Mouse (Mus musculus): ENCODE results near the gene Stxbp1. TPM values are rescaled to one million over a fixed set of nuclear protein-coding genes. Genes with fewer than 3 reads are reported as not detected.
A peak's percentile ranks its signal among the peaks of the same experiment; 100 is the strongest.

Stxbp1 gene
- polyA plus RNA-seq, 1 experiment from 2014 or later = 16.2 TPM

DNA sequence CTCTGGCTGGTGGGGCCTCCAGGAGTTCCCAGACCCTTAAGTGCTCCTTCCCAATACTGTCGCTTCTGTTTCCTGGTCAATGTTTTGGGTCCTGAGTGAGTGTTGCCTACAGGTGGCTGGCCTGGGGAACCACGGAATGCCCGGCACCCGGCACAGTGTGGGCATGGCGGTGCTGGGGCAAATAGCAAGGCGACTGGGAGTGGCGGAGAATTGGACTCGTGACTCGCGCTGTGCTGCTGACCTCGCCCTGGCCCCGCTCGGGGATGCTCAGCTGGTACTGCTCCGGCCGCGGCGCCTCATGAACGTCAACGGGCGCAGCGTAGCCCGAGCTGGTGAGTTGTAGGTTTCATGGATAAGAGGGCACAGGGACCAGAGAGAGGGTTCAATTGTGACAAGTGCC, 70.9 kb downstream of the Stxbp1 start:
- H3K9ac ChIP-seq (ENCODE audit: low read depth, low read length) = peak overlapping the region; percentile 50; the same call in 1 of the 2 replicates
- ATAC-seq (ENCODE audit: low FRiP score, low TSS enrichment) = no peak
- H3K4me2 ChIP-seq (replicated peaks; ENCODE audit: low read depth, low read length) = peak overlapping the region; percentile 88
- peaks cover 6% of the 10 kb centered on the region; the same call in 1 of the 2 replicates for H3K4me1 ChIP-seq (ENCODE audit: control insufficient read depth, insufficient read depth, low read length)
- peak overlapping the region; percentile 61 for H3K4me3 ChIP-seq (ENCODE audit: low read length)
- no peak overlapping the region for H3K27ac ChIP-seq (ENCODE audit: low read depth, low read length)
- WGBS = 17% methylated on average over 22 of the region's 22 CpGs
- H3K27me3 ChIP-seq (ENCODE audit: control insufficient read depth, insufficient read depth, low read length) = no peaks in the 10 kb centered on the region
- H3K36me3 ChIP-seq (ENCODE audit: control insufficient read depth, insufficient read depth, low read length) = no peaks in the 10 kb centered on the region
- H3K9me3 ChIP-seq (ENCODE audit: control insufficient read depth, low read length) = no peaks in the 10 kb centered on the region

DNA sequence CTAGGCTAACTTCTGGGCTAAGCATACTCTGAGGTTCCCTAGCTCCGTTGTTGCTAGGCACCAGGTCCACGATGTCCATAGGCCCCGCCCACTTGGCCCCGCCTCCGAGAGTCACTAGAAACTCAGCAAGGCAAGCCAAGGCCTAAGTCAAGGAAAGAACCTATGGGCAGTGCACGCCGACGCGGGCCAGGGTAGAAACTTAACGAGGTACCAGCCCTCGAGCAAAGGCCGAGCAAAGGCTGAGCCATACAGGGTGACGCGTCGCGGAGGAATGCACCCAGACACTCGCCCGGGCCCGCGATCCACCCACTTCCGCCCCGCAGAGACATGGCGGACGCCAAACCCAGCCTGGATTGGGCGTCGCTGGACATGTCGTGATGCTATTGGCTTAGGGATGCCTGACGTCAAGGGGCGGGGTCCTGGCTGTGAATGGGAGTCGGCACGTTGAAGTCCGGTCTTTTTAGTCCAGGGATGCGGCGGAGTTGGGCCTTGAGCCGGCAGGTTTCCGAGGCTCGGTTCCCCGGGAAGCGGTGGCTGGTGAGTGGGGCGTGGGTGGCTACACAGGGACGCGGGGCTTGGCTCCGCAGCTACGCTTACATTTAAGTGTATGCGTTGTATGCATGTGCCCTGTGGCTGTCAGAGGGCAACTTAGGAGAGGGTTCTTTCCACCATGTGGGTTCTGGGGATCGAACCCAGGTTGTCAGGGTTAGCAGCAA, 71.5 kb downstream of the Stxbp1 start, which contains the start of the genes Ttc16 and Ptrh1:
Gene Ttc16, minus strand, starts transcription at position 275 of the 716 bp plus-strand sequence.
Gene Ptrh1, plus strand, starts transcription at position 428 of the 716 bp plus-strand sequence.
- Histone ChIP-seq H3K27me3 (ENCODE audit: control insufficient read depth, insufficient read depth, low read length) (no peaks in the 10 kb centered on the region), H3K4me3 (ENCODE audit: low read length) (peak within 1 kb of the TSS; percentile 61), H3K9me3 (ENCODE audit: control insufficient read depth, low read length) (no peaks in the 10 kb centered on the region), H3K9ac (ENCODE audit: low read depth, low read length) (peak within 1 kb of the TSS; percentile 50), H3K4me1 (ENCODE audit: control insufficient read depth, insufficient read depth, low read length) (peaks cover 6% of the 10 kb centered on the region; the same call in 1 of the 2 replicates), H3K36me3 (ENCODE audit: control insufficient read depth, insufficient read depth, low read length) (no peaks in the 10 kb centered on the region), H3K4me2 (replicated peaks; ENCODE audit: low read depth, low read length) (peak within 1 kb of the TSS; percentile 88), H3K27ac (ENCODE audit: low read depth, low read length) (no peak within 1 kb of the TSS)
- under 1% methylated on average over 46 of the region's 46 CpGs for WGBS
- ATAC-seq (ENCODE audit: low FRiP score, low TSS enrichment) = peak; percentile 96

DNA sequence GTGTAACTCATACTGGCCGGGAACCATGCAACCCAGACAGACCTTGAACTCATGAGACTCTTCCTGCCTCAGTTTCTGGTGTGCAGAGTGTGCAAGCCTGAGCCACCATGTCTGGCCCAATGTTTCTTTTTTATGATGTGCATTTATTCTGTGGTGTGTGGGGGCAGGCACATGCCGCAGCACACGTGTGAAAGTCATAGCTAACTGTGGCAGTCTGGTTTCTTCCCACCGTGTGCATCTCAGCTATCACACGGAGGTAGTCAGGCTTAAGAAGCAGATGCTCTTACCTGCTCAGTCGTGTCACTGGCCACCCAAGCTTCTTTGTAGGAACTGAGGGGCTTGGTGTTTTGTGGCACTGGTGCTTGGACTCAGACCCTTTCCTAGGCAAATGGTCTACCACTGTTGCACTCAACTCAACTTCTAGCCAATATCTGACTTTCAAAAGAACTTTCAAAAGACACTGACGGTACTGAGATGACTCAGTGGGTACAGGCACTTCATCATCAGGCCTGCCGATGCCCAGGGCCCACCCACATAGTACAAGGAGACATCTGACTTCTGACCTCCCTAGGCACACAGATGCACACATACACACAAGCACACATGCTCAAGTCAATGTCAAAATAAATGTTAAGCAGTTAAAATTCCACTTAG, 74.3 kb downstream of the Stxbp1 start:
- 78% methylated on average over 8 of the region's 8 CpGs for WGBS
- Histone ChIP-seq H3K4me2 (replicated peaks; ENCODE audit: low read depth, low read length) (no peak overlapping the region), H3K27ac (ENCODE audit: low read depth, low read length) (no peak overlapping the region), H3K9ac (ENCODE audit: low read depth, low read length) (no peak overlapping the region), H3K27me3 (ENCODE audit: control insufficient read depth, insufficient read depth, low read length) (no peaks in the 10 kb centered on the region), H3K4me3 (ENCODE audit: low read length) (no peak overlapping the region), H3K9me3 (ENCODE audit: control insufficient read depth, low read length) (no peaks in the 10 kb centered on the region), H3K36me3 (ENCODE audit: control insufficient read depth, insufficient read depth, low read length) (no peaks in the 10 kb centered on the region), H3K4me1 (ENCODE audit: control insufficient read depth, insufficient read depth, low read length) (peaks cover 6% of the 10 kb centered on the region; the same call in 1 of the 2 replicates)
- ATAC-seq (ENCODE audit: low FRiP score, low TSS enrichment) = no peak

DNA sequence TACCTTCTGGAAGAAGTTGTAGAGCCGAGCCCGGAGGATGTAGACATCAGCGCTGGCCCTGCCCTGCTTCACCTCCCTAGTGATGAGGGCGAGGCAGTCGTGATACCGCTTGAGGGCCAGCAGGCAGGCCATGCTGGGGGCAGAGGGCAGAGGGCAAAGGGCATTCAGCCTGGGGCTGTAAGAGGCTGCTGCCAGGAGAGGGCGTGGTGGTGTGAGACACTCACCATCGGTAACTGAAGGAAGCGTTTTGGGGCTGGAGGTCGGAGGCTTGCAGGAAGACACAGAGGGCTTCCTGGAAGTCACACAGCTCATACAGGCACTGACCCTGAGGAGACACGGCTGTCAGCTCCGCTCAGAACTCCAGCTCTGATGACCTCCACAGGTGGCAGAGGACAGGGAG, 75.2 kb downstream of the Stxbp1 start:
- H3K4me3 ChIP-seq (ENCODE audit: low read length) = no peak overlapping the region
- no peak overlapping the region for H3K27ac ChIP-seq (ENCODE audit: low read depth, low read length)
- no peak overlapping the region for H3K9ac ChIP-seq (ENCODE audit: low read depth, low read length)
- no peaks in the 10 kb centered on the region for H3K9me3 ChIP-seq (ENCODE audit: control insufficient read depth, low read length)
- no peak for ATAC-seq (ENCODE audit: low FRiP score, low TSS enrichment)
- no peak overlapping the region for H3K4me2 ChIP-seq (replicated peaks; ENCODE audit: low read depth, low read length)
- H3K4me1 ChIP-seq (ENCODE audit: control insufficient read depth, insufficient read depth, low read length) = peaks cover 6% of the 10 kb centered on the region; the same call in 1 of the 2 replicates
- H3K27me3 ChIP-seq (ENCODE audit: control insufficient read depth, insufficient read depth, low read length) = no peaks in the 10 kb centered on the region
- 26% methylated on average over 12 of the region's 12 CpGs for WGBS
- H3K36me3 ChIP-seq (ENCODE audit: control insufficient read depth, insufficient read depth, low read length) = no peaks in the 10 kb centered on the region

DNA sequence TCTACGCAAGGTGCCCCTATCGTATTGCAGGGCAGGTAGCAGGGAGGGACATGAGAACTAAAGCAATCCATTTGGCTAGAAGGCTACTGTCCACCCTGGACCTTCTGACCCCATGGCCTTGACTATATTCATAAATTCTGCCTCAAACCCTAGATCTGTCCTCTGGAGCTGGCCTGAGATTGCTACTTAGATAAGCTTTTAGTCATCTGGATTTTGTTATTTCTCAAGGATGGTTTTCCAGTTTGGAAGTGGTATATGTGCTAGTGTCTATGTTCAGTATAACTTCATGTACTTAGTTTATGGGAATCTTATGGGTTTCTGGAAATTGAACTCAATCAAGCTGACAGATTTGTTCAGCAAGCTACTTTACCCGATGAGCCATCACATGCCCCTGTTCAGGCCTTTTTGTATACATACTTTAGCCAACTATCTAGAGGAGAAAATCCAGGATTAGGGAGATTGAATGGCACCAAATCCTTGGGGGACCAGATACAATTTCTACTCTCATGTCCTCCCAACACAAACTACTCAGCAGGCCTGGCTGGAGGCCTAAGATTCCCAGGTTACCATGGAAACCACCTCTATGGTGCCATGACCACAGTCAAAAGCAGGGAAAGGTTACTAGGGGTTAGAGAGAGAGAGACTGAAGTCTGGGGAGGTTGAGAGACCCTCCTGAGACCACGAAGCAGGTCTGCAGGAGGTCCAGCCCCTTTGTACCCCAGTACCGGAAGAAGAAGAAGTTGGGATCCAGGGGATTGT, 77.5 kb downstream of the Stxbp1 start:
- ATAC-seq (ENCODE audit: low FRiP score, low TSS enrichment) = no peak
- no peak overlapping the region for H3K4me3 ChIP-seq (ENCODE audit: low read length)
- WGBS = 82% methylated on average over 5 of the region's 5 CpGs
- no peaks in the 10 kb centered on the region for H3K36me3 ChIP-seq (ENCODE audit: control insufficient read depth, insufficient read depth, low read length)
- H3K27me3 ChIP-seq (ENCODE audit: control insufficient read depth, insufficient read depth, low read length) = no peaks in the 10 kb centered on the region
- no peak overlapping the region for H3K9ac ChIP-seq (ENCODE audit: low read depth, low read length)
- no peaks in the 10 kb centered on the region for H3K4me1 ChIP-seq (ENCODE audit: control insufficient read depth, insufficient read depth, low read length)
- H3K9me3 ChIP-seq (ENCODE audit: control insufficient read depth, low read length) = no peaks in the 10 kb centered on the region
- H3K4me2 ChIP-seq (replicated peaks; ENCODE audit: low read depth, low read length) = no peak overlapping the region
- no peak overlapping the region for H3K27ac ChIP-seq (ENCODE audit: low read depth, low read length)

DNA sequence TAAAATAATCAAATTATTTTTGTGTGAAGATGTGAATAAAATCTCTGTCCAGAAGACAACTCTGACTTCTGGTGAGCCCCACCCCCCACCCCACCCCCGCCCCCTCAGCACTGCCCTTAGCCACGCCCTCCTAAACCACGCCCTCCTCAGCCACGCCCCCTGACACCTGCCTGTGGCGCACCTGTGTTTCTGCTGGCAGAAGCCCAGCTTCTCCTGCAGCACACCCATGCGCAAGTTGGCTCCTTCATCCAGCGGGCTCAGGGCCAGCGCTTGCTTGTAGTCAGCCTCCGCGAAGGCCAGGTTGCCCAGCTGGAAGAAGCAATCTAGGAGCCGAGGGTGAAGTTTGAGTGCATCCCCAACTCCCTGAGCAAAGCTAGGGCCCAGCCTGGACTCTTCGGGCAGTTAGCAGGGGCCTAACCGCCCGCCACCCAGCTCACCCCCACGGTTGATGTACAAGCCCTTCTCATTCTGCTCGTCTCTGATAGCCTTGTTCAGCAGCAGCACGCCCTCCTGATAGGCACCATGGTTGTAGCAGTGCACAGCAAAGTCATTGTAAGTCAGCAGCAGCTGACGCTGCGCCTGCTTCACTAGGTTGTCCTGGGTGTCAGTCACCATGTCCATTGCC, 78.3 kb downstream of the Stxbp1 start:
- H3K9me3 ChIP-seq (ENCODE audit: control insufficient read depth, low read length) = no peaks in the 10 kb centered on the region
- H3K4me1 ChIP-seq (ENCODE audit: control insufficient read depth, insufficient read depth, low read length) = no peaks in the 10 kb centered on the region
- no peak overlapping the region for H3K27ac ChIP-seq (ENCODE audit: low read depth, low read length)
- 54% methylated on average over 19 of the region's 19 CpGs for WGBS
- ATAC-seq (ENCODE audit: low FRiP score, low TSS enrichment) = no peak
- H3K27me3 ChIP-seq (ENCODE audit: control insufficient read depth, insufficient read depth, low read length) = no peaks in the 10 kb centered on the region
- H3K9ac ChIP-seq (ENCODE audit: low read depth, low read length) = no peak overlapping the region
- no peaks in the 10 kb centered on the region for H3K36me3 ChIP-seq (ENCODE audit: control insufficient read depth, insufficient read depth, low read length)
- no peak overlapping the region for H3K4me2 ChIP-seq (replicated peaks; ENCODE audit: low read depth, low read length)
- no peak overlapping the region for H3K4me3 ChIP-seq (ENCODE audit: low read length)

DNA sequence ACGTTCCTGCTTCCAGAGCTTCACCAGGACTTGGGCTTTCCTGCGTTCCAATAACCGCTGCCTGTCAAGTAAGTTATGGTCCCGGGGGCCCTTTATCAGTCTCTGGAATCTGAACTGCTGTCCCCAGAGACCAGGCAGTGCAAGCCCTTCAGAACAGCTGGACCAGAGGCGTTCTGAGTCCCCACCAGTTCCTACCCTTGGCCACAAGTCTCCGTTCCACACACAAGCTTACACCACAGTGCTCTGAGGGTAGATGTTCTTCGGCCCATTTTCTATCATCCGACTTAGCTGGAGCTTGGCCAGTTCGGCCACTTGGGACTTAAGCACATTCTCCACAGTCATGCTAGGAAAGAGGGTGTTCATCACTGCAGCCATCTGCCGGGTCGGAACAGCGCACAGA, 79.8 kb downstream of the Stxbp1 start:
- WGBS = 64% methylated on average over 12 of the region's 12 CpGs
- Histone ChIP-seq H3K27ac (ENCODE audit: low read depth, low read length) (no peak overlapping the region), H3K9me3 (ENCODE audit: control insufficient read depth, low read length) (no peaks in the 10 kb centered on the region), H3K4me3 (ENCODE audit: low read length) (no peak overlapping the region), H3K27me3 (ENCODE audit: control insufficient read depth, insufficient read depth, low read length) (no peaks in the 10 kb centered on the region), H3K36me3 (ENCODE audit: control insufficient read depth, insufficient read depth, low read length) (peaks cover 8% of the 10 kb centered on the region; the same call in 1 of the 2 replicates), H3K4me2 (replicated peaks; ENCODE audit: low read depth, low read length) (no peak overlapping the region), H3K4me1 (ENCODE audit: control insufficient read depth, insufficient read depth, low read length) (no peaks in the 10 kb centered on the region), H3K9ac (ENCODE audit: low read depth, low read length) (no peak overlapping the region)
- no peak for ATAC-seq (ENCODE audit: low FRiP score, low TSS enrichment)

DNA sequence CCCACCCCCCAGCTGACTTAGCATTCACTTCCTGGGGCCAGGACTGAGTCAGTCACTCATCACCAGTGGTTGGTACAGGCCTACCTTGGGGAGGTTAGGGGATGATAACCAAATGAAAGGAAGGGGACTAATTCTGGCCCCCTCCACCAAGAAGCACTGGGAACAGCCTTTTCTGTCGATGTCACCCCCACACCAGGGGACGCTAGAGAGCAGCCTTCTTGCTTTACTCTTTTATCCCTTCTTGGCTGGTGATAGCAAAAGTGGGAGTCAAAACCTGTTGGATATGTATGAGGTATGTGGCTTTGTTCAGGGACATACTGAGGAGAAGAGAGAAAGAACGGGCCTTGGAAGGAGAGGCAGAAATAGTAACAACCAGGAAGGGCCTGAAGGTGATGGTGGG, 83.7 kb downstream of the Stxbp1 start:
- 82% methylated on average over 3 of the region's 3 CpGs for WGBS
- Histone ChIP-seq H3K4me3 (ENCODE audit: low read length) (no peak overlapping the region), H3K9me3 (ENCODE audit: control insufficient read depth, low read length) (no peaks in the 10 kb centered on the region), H3K9ac (ENCODE audit: low read depth, low read length) (no peak overlapping the region), H3K36me3 (ENCODE audit: control insufficient read depth, insufficient read depth, low read length) (peaks cover 29% of the 10 kb centered on the region), H3K4me2 (replicated peaks; ENCODE audit: low read depth, low read length) (no peak overlapping the region), H3K4me1 (ENCODE audit: control insufficient read depth, insufficient read depth, low read length) (no peaks in the 10 kb centered on the region), H3K27ac (ENCODE audit: low read depth, low read length) (no peak overlapping the region), H3K27me3 (ENCODE audit: control insufficient read depth, insufficient read depth, low read length) (no peaks in the 10 kb centered on the region)
- ATAC-seq (ENCODE audit: low FRiP score, low TSS enrichment) = no peak
